Mouse (Mus musculus): ENCODE measurements at regions not wholly inside any gene's neighbourhood (a gene's known extent, or its start where the extent isn't known, plus 50 kb on each side); places are given as distances from the start of the nearest gene placed in this dataset.

- TF ChIP-seq EP300 (IDR thresholded peaks at IDR 0.05; ENCODE audit: insufficient read depth, low read depth, low read length) (no peak), CTCF (IDR thresholded peaks at IDR 0.05; ENCODE audit: low read depth, low read length) (no peak)
These were observed 157.8 kb upstream of the Nabp1 start for GRCm38 (mm10) chr1:51635881-51636515.

All from ES-Bruce4 (cell line).